Mouse (Mus musculus): ENCODE results near the gene Akt3. TPM values are rescaled to one million over a fixed set of nuclear protein-coding genes. Genes with fewer than 3 reads are reported as not detected.

Akt3 gene
- total RNA-seq, 2 experiments from 2014 or later, result 39.3 to 49.0 TPM

GRCm38 (mm10) chr1:177061761-177062160 lies 196.2 kb downstream of the Akt3 start:
- no peak for ATAC-seq (replicated peaks; ENCODE audit: poor library complexity)

DNA sequence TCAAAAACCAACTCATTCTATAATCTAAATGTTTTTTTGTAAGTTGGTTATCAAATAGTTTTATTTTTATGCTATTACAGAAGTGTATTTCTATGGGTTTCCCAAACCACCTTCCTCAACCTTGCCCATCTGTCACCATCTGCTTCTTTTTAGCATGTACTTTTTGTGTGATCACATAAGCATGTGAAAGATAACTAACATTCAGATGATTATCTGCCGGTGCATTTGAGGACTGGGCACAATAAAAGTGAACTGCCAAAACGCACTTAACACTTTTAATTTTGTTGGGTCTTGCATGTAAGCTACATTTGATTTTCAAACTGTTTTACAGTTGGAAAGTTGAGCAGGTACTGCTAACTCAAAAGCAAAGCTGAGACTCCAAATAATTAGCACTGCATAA lies 203.1 kb downstream of the Akt3 start:
- ATAC-seq (replicated peaks; ENCODE audit: poor library complexity), result no peak

DNA sequence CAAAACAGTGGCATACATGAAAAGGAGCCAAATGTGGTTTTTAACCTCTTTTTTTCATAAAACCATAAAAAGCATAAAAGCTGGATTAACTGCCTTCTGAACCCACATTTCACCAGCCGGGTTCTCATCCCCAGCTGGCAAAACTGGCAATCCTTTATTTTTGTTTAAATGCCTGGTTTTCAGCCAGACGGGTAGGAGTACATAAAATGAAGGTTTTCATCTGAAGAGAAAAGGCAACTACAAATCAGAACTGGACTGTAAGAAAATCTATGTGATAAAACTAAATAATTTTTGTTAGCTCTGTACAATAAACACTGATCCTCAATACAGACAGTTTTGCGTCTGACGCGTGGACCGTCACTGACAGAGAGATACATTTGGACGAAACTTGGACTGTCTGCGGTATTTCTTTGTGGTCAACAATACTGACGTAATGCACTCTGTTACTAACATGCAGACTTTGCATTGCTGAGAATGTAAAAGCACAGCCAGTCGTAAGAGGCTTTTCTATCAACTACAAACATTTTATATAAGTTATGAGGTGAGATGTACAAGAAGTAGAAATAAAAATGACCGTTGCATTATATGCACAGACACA lies 206.5 kb downstream of the Akt3 start:
- ATAC-seq (replicated peaks; ENCODE audit: poor library complexity), result no peak

DNA sequence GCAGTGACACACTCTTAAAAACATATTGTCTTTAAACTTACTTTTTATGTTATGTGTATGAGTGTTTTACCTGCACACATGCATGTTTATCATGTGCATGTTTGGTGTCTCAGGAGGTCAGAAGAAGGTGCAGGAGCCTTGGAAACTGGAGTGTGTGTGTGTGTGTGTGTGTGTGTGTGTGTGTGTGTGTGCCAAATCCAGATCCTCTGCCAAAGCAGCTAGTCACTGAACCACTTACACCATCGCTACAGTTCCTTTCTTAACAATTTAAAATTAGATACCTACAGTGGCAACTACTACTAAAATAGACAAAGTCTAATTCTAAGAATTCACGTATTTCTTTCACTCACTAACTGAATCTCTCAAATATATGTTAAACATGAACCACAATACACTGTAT lies 209.2 kb downstream of the Akt3 start:
- ATAC-seq (replicated peaks; ENCODE audit: poor library complexity), result no peak

DNA sequence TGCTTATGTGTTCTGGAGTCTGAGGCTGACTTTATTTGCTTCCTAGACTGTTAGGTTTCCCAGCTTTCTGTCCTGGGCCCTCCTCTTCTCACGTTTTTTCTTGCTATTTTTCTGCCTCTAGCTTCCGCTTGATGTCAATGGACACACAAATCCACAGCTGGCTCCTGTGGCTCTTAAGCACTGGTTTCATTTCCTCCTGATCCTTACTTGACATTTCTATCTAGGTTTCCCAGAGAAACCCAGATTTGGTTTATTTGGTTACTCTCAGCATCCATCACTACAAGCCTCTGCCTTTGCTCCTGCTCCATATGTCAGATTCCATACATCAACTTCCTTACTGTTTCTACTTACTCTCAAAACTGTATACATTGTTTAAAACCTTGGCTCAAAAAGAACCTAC lies 211.0 kb downstream of the Akt3 start:
- ATAC-seq (replicated peaks; ENCODE audit: poor library complexity), result peak; percentile 44; the same call in 1 of the 2 replicates

- ATAC-seq (replicated peaks; ENCODE audit: poor library complexity), result no peak
Measured at GRCm38 (mm10) chr1:177045885-177046284, 212.1 kb downstream of the Akt3 start.

DNA sequence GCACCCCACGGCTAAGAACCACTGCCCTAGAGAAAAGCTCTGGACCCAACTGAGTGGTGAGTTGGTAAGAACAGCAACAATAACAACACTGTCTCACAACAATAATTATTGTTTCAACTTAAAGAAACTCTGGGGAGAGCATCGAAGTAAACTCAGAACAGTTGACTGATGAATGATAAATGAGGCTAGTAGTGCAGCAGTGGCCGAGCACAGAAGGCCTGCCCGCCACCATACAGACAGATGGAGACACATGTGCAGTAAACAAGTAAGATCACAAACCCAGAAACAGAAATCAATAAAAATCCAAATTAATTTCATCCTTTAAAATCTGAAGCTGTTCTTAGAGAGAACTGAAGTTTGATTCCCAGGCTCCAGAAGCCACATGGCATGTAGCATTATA lies 217.9 kb downstream of the Akt3 start:
- ATAC-seq (replicated peaks; ENCODE audit: poor library complexity), result 0 out of 2 replicates have a peak, but pooled peaks have one; percentile 39

GRCm38 (mm10) chr1:177039093-177039674 lies 218.8 kb downstream of the Akt3 start:
- 0 out of 2 replicates have a peak, but pooled peaks have one; percentile 29 for ATAC-seq (replicated peaks; ENCODE audit: poor library complexity)

GRCm38 (mm10) chr1:177038383-177038782 lies 219.6 kb downstream of the Akt3 start:
- no peak for ATAC-seq (replicated peaks; ENCODE audit: poor library complexity)

- no peak for ATAC-seq (replicated peaks; ENCODE audit: poor library complexity)
Measured at GRCm38 (mm10) chr1:177035460-177035859, 222.5 kb downstream of the Akt3 start.

- no peak for ATAC-seq (replicated peaks; ENCODE audit: poor library complexity)
Measured at GRCm38 (mm10) chr1:177032233-177032632, 225.8 kb downstream of the Akt3 start.

- no peak for ATAC-seq (replicated peaks; ENCODE audit: poor library complexity)
Measured at GRCm38 (mm10) chr1:177031196-177031595, 226.8 kb downstream of the Akt3 start.

DNA sequence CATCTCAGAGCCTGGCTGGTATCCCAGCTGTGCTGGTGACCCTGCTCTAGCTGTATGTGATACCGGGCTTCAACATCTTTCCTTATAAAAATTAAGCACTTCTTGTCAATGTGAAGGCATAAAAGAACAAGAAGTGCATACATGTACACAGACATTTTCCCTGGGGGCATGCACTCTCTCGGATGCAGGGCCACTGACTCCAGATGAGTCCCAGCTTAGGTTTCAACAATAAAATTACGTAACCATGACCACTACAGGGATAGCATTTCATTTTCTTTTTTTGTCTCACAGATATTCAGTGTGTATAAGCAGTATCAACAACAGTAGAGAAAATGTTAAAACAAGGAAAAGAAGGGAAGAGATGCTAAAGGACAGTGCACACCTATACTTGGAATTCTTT lies 227.3 kb downstream of the Akt3 start:
- ATAC-seq (replicated peaks; ENCODE audit: poor library complexity), result no peak

DNA sequence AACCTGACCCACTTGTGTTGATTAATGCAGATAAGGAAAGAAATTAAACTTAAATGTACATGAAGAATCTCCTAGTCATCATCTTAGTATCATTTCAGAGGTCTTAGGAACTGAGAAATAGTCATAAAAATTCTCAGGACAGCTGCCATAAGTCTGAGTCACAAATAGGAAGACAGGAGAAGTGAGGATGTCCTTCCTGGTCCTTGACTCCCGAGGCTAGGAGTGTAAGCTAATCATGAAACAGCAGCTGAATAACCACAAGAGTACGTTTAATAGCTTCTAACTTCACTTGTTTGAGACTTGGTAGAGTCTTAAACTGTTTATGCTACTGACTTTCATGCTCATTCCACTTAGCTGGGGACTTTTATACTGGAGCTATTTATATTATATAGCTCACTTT lies 229.0 kb downstream of the Akt3 start:
- ATAC-seq (replicated peaks; ENCODE audit: poor library complexity), result no peak

GRCm38 (mm10) chr1:177027706-177028105 lies 230.3 kb downstream of the Akt3 start:
- ATAC-seq (replicated peaks; ENCODE audit: poor library complexity), result no peak

DNA sequence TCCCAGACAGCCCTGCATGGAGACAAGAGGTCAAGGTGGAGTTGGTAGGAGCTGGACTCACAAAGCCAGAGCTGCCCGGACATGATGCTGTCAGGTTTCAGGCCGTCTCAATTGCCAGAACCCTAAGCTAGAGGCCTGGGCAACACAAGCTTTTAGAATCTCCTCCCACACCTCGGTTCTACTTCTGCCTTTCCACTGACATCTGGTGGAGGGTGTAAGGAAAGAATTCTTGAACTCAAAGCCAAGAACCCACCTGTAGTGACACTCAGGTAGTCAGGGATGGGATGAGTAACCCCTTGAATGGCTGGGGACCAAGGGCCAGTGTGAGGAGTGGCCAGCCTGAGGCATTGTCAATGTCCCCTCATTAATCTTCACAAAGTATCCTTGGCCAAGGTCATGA lies 235.3 kb downstream of the Akt3 start:
- no peak for ATAC-seq (replicated peaks; ENCODE audit: poor library complexity)

GRCm38 (mm10) chr1:177019668-177020067 lies 238.3 kb downstream of the Akt3 start:
- ATAC-seq (replicated peaks; ENCODE audit: poor library complexity), result no peak

DNA sequence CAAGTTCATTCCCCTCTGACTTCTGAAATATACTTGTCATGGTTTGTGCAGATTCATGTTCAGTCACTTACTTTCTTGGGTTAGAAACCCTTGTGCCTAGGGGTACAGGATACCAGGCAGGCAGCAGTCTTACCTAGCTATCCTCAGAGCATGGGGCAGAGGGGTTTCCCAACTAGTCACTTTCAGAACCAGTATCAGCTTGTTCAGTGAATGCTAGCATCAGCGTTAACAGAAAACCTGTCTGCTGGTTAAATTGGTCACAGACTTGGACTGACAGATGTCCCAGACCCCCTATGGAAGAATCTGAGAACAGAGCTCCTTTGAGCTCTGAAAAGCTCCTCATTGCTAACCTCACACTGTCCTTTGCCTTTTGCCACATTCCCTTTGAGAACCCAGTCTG lies 239.3 kb downstream of the Akt3 start:
- no peak for ATAC-seq (replicated peaks; ENCODE audit: poor library complexity)

DNA sequence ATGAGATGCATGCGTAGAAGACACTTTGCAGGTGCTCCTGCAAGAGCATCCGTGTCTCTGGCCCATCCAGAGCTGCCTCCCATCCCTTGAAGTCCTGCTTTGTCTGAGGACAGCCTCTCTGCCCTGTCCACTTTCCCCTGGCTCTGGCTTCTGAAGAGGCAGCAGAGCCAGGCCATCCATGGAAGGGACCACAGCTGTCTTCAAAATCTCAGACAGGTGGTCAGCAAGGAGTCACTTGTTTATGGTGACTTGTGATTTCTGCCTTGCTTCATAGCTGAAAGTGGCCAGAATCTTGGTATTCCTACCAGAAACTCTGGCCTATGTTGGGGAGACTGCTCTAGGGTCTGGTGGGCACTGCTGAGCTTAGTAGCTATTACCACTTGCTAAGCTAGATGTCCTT lies 241.3 kb downstream of the Akt3 start:
- ATAC-seq (replicated peaks; ENCODE audit: poor library complexity), result no peak

GRCm38 (mm10) chr1:177015917-177016316 lies 242.1 kb downstream of the Akt3 start:
- no peak for ATAC-seq (replicated peaks; ENCODE audit: poor library complexity)

GRCm38 (mm10) chr1:177014921-177015439 lies 243.0 kb downstream of the Akt3 start:
- ATAC-seq (replicated peaks; ENCODE audit: poor library complexity), result no peak

DNA sequence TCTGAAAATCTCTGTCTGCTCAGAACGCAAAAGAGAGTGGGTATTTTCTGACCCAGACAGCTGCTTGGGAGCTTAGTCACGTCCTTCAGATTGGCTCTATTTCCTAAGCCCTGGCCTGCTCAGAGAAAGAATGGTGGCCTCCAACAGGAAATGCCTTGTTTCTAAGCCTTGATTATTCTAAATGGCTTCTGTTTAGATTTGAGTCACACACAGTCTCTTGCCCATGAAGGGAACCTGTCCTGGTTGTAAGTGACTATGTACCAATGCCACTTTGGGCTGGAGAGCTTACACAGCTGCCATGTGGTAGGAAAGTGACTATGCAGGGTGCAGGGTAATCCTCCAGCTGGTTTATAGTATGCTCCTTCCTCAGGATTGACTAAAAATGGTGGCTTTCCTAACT lies 243.7 kb downstream of the Akt3 start:
- no peak for ATAC-seq (replicated peaks; ENCODE audit: poor library complexity)

- ATAC-seq (replicated peaks; ENCODE audit: poor library complexity), result no peak
Measured at GRCm38 (mm10) chr1:177013776-177014175, 244.2 kb downstream of the Akt3 start.

Data from megakaryocyte progenitor cell, adult 5-6 weeks (primary cell).